Mouse (Mus musculus): ENCODE results near the gene Mfsd4b4.
"Not testable (repeated sequence)": the region's sequence is repeated elsewhere in the genome, so short reads cannot be mapped to it uniquely, and the experiment has no call there.

The Mfsd4b4 gene

GRCm38 (mm10) chr10:39898874-39899371, at the start of gene Mfsd4b4:
TSS of gene Mfsd4b4 (minus strand) at chr10:39899238.
- DNase-seq (ENCODE audit: low spot score in 2 of 2), result peak; percentile 74 to 79

- not testable (repeated sequence) for DNase-seq (ENCODE audit: low spot score in 2 of 2)
These were observed 48.2 kb upstream of the Mfsd4b4 start for GRCm38 (mm10) chr10:39947195-39947594.

- DNase-seq (ENCODE audit: low spot score in 2 of 2), result no peak
These were observed 37.5 kb upstream of the Mfsd4b4 start for GRCm38 (mm10) chr10:39936553-39936952.

GRCm38 (mm10) chr10:39926616-39927139, 27.6 kb upstream of the Mfsd4b4 start, which contains the start of gene Mfsd4b2:
TSS of gene Mfsd4b2 (minus strand) at chr10:39926923.
- DNase-seq (ENCODE audit: low spot score in 2 of 2), result no peak

GRCm38 (mm10) chr10:39924556-39924955, 25.5 kb upstream of the Mfsd4b4 start:
- DNase-seq (ENCODE audit: low spot score in 2 of 2), result not testable (repeated sequence)

GRCm38 (mm10) chr10:39912616-39913015, 13.6 kb upstream of the Mfsd4b4 start:
- no peak for DNase-seq (ENCODE audit: low spot score in 2 of 2)

GRCm38 (mm10) chr10:39908768-39909441, 9.9 kb upstream of the Mfsd4b4 start:
- DNase-seq (ENCODE audit: low spot score in 2 of 2), result no peak

GRCm38 (mm10) chr10:39906799-39907658, 8.0 kb upstream of the Mfsd4b4 start:
- DNase-seq (ENCODE audit: low spot score in 2 of 2), result no peak

GRCm38 (mm10) chr10:39904191-39904590, 5.2 kb upstream of the Mfsd4b4 start:
- DNase-seq (ENCODE audit: low spot score in 2 of 2), result no peak

- DNase-seq (ENCODE audit: low spot score in 2 of 2), result no peak
These were observed 2.5 kb downstream of the Mfsd4b4 start for GRCm38 (mm10) chr10:39896503-39896902.

- DNase-seq (ENCODE audit: low spot score in 2 of 2), result no peak
These were observed 5.0 kb downstream of the Mfsd4b4 start for GRCm38 (mm10) chr10:39893702-39894697.

- no peak for DNase-seq (ENCODE audit: low spot score in 2 of 2)
These were observed 10.4 kb downstream of the Mfsd4b4 start for GRCm38 (mm10) chr10:39888621-39889020.

GRCm38 (mm10) chr10:39865509-39865908, 33.5 kb downstream of the Mfsd4b4 start:
- no peak for DNase-seq (ENCODE audit: low spot score in 2 of 2)

GRCm38 (mm10) chr10:39842621-39843020, 56.4 kb downstream of the Mfsd4b4 start:
- no peak for DNase-seq (ENCODE audit: low spot score in 2 of 2)

All from frontal cortex, postnatal 14 days (tissue).